Mouse (Mus musculus) right cerebral cortex, postnatal 36 days (tissue): ENCODE measurements around the gene Gm8882.
"Not testable (repeated sequence)": the region's sequence is repeated elsewhere in the genome, so short reads cannot be mapped to it uniquely, and the experiment has no call there.

Experiments used
- DNase-seq, 2 experiments: peaks; one replicate each; pipeline ENCODE4 v3.0.0; 2022; ENCODE audit warnings: low spot score in 2 of 2, mixed read lengths in 1 of 2

Gene Gm8882

DNA sequence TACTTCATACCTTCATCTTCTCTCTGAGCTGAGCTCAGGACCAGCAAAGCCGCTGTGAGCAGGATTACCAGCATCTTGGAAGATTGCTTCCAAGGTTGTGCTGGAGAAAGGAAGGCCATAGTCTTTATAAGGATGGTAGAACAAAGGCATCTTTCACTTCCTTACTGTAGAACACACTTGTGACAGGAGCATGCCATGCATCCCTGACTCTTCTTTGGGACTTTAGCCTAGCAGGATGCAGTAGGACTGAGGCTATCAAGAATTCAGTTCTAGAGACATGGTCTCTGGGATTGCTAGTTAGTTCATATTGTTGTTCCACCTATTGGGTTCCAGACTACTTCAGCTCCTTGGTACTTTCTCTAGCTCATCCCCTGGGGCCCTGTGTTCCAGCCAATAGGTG is at the start of gene Gm8882:
Gene Gm8882 (minus strand): TSS at position 101 of the 400 bp plus-strand sequence.
- not testable (repeated sequence) for DNase-seq

DNA sequence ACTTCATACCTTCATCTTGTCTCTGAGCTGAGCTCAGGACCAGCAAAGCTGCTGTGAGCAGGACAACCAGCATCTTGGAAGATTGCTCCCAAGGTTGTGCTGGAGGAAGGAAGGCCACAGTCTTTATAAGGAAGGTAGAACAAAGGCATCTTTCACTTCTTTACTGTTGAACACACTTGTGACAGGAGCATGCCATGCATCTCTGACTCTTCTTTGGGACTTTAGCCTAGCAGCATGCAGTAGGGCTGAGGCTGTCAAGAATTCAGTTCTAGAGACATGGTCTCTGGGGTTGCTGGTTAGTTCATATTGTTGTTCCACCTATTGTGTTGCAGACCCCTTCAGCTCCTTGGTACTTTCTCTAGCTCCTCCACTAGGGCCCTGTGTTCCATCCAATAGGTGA is 49.3 kb downstream of the Gm8882 start, which contains the start of gene Prpmp5:
Gene Prpmp5 (minus strand): TSS at position 101 of the 400 bp plus-strand sequence.
- not testable (repeated sequence) for DNase-seq
